Mouse (Mus musculus): ENCODE results near the gene Mrpl1. TPM values are rescaled to one million over a fixed set of nuclear protein-coding genes. Genes with fewer than 3 reads are reported as not detected.

The Mrpl1 gene
- 14.6 and 16.8 TPM in 2 replicates for polyA plus RNA-seq (2015; fragmentation: Nextera tagmentation; extraction: Ambion mirVana)

- peak within 1 kb of the TSS; percentile 58 for H3K4me3 ChIP-seq
- H3K27me3 ChIP-seq, result no peaks in the 10 kb centered on the region
- no peaks in the 10 kb centered on the region for H3K9me3 ChIP-seq
- H3K4me1 ChIP-seq (replicated peaks), result peaks cover 12% of the 10 kb centered on the region
- 2% methylated on average over 17 of the region's 17 CpGs for WGBS
- H3K36me3 ChIP-seq, result 0 out of 2 replicates have a peak, but pooled peaks cover 4% of the 10 kb centered on the region
- H3K9ac ChIP-seq, result peak within 1 kb of the TSS; percentile 59
- peak within 1 kb of the TSS; percentile 84 for H3K4me2 ChIP-seq
- peak within 1 kb of the TSS; percentile 79 for H3K27ac ChIP-seq (replicated peaks)
- peak; percentile 80 for ATAC-seq (ENCODE audit: low FRiP score, low read depth)
Observed at GRCm38 (mm10) chr5:96209459-96209858, at the start of gene Mrpl1. Mrpl1 (plus strand) TSS chr5:96209493.

- H3K27me3 ChIP-seq, result no peaks in the 10 kb centered on the region
- peak overlapping the region; percentile 59 for H3K4me2 ChIP-seq
- peaks cover 22% of the 10 kb centered on the region for H3K4me1 ChIP-seq (replicated peaks)
- H3K9ac ChIP-seq, result peak overlapping the region; percentile 78
- H3K36me3 ChIP-seq, result no peaks in the 10 kb centered on the region
- ATAC-seq (ENCODE audit: low FRiP score, low read depth), result no peak
- peak overlapping the region; percentile 85 for H3K4me3 ChIP-seq
- peak overlapping the region; percentile 99 for H3K27ac ChIP-seq (replicated peaks)
- H3K9me3 ChIP-seq, result no peaks in the 10 kb centered on the region
- WGBS, result under 1% methylated on average over 50 of the region's 50 CpGs
Observed at GRCm38 (mm10) chr5:96160467-96161262, 48.6 kb upstream of the Mrpl1 start.

GRCm38 (mm10) chr5:96161263-96161577 lies 48.1 kb upstream of the Mrpl1 start:
- Histone ChIP-seq H3K27ac (replicated peaks) (peak overlapping the region; percentile 99), H3K9me3 (no peaks in the 10 kb centered on the region), H3K36me3 (no peaks in the 10 kb centered on the region), H3K4me1 (replicated peaks) (peaks cover 22% of the 10 kb centered on the region), H3K4me3 (peak overlapping the region; percentile 85), H3K9ac (peak overlapping the region; percentile 78), H3K27me3 (no peaks in the 10 kb centered on the region), H3K4me2 (peak overlapping the region; percentile 59)
- ATAC-seq (ENCODE audit: low FRiP score, low read depth), result peak; percentile 21
- 1% methylated on average over 32 of the region's 45 CpGs for WGBS

- no peaks in the 10 kb centered on the region for H3K36me3 ChIP-seq
- H3K27ac ChIP-seq (replicated peaks), result peak overlapping the region; percentile 99
- no peaks in the 10 kb centered on the region for H3K9me3 ChIP-seq
- peaks cover 22% of the 10 kb centered on the region for H3K4me1 ChIP-seq (replicated peaks)
- H3K9ac ChIP-seq, result peak overlapping the region; percentile 78
- H3K4me2 ChIP-seq, result peak overlapping the region; percentile 59
- H3K4me3 ChIP-seq, result peak overlapping the region; percentile 85
- no peaks in the 10 kb centered on the region for H3K27me3 ChIP-seq
- 1% methylated on average over 82 of the region's 114 CpGs for WGBS
- peak; percentile 63 for ATAC-seq (ENCODE audit: low FRiP score, low read depth)
Observed at GRCm38 (mm10) chr5:96161578-96162398, 47.5 kb upstream of the Mrpl1 start.

GRCm38 (mm10) chr5:96162399-96163331 lies 46.6 kb upstream of the Mrpl1 start:
- H3K4me1 ChIP-seq (replicated peaks), result peaks cover 19% of the 10 kb centered on the region
- H3K27ac ChIP-seq (replicated peaks), result peak overlapping the region; percentile 99
- H3K9me3 ChIP-seq, result no peaks in the 10 kb centered on the region
- ATAC-seq (ENCODE audit: low FRiP score, low read depth), result peak; percentile 91
- H3K36me3 ChIP-seq, result no peaks in the 10 kb centered on the region
- WGBS, result under 1% methylated on average over 56 of the region's 56 CpGs
- peak overlapping the region; percentile 59 for H3K4me2 ChIP-seq
- H3K4me3 ChIP-seq, result peak overlapping the region; percentile 85
- H3K9ac ChIP-seq, result peak overlapping the region; percentile 78
- H3K27me3 ChIP-seq, result no peaks in the 10 kb centered on the region

GRCm38 (mm10) chr5:96163396-96164020 lies 45.8 kb upstream of the Mrpl1 start:
- Histone ChIP-seq H3K4me2 (peak overlapping the region; percentile 59), H3K27ac (replicated peaks) (peak overlapping the region; percentile 99), H3K4me3 (peak overlapping the region; percentile 85), H3K36me3 (no peaks in the 10 kb centered on the region), H3K4me1 (replicated peaks) (peaks cover 19% of the 10 kb centered on the region), H3K9ac (peak overlapping the region; percentile 78), H3K27me3 (no peaks in the 10 kb centered on the region), H3K9me3 (no peaks in the 10 kb centered on the region)
- 3% methylated on average over 1 of the region's 1 CpGs for WGBS
- no peak for ATAC-seq (ENCODE audit: low FRiP score, low read depth)

GRCm38 (mm10) chr5:96164021-96164411 lies 45.3 kb upstream of the Mrpl1 start, which contains the start of gene Cnot6l:
Cnot6l (minus strand) TSS chr5:96164171.
- Histone ChIP-seq H3K27ac (replicated peaks) (peak within 1 kb of the TSS; percentile 99), H3K9ac (peak within 1 kb of the TSS; percentile 78), H3K9me3 (no peaks in the 10 kb centered on the region), H3K4me2 (peak within 1 kb of the TSS; percentile 59), H3K4me3 (peak within 1 kb of the TSS; percentile 85), H3K36me3 (no peaks in the 10 kb centered on the region), H3K27me3 (no peaks in the 10 kb centered on the region), H3K4me1 (replicated peaks) (peaks cover 19% of the 10 kb centered on the region)
- ATAC-seq (ENCODE audit: low FRiP score, low read depth), result no peak
- WGBS, result 48% methylated on average over 5 of the region's 5 CpGs

GRCm38 (mm10) chr5:96166761-96167160 lies 42.5 kb upstream of the Mrpl1 start:
- H3K9me3 ChIP-seq, result no peaks in the 10 kb centered on the region
- WGBS, result 89% methylated on average over 2 of the region's 2 CpGs
- H3K4me3 ChIP-seq, result no peak overlapping the region
- no peaks in the 10 kb centered on the region for H3K27me3 ChIP-seq
- H3K36me3 ChIP-seq, result no peaks in the 10 kb centered on the region
- H3K9ac ChIP-seq, result no peak overlapping the region
- peaks cover 11% of the 10 kb centered on the region for H3K4me1 ChIP-seq (replicated peaks)
- H3K27ac ChIP-seq (replicated peaks), result no peak overlapping the region
- no peak for ATAC-seq (ENCODE audit: low FRiP score, low read depth)
- no peak overlapping the region for H3K4me2 ChIP-seq

- no peak overlapping the region for H3K9ac ChIP-seq
- no peak for ATAC-seq (ENCODE audit: low FRiP score, low read depth)
- 75% methylated on average over 3 of the region's 3 CpGs for WGBS
Observed at GRCm38 (mm10) chr5:96170443-96170842, 38.9 kb upstream of the Mrpl1 start.

GRCm38 (mm10) chr5:96171765-96172164 lies 37.5 kb upstream of the Mrpl1 start:
- no peak overlapping the region for H3K4me2 ChIP-seq
- ATAC-seq (ENCODE audit: low FRiP score, low read depth), result no peak
- no peaks in the 10 kb centered on the region for H3K9me3 ChIP-seq
- no peak overlapping the region for H3K27ac ChIP-seq (replicated peaks)
- no peak overlapping the region for H3K4me3 ChIP-seq
- no peaks in the 10 kb centered on the region for H3K4me1 ChIP-seq (replicated peaks)
- H3K27me3 ChIP-seq, result no peaks in the 10 kb centered on the region
- H3K36me3 ChIP-seq, result no peaks in the 10 kb centered on the region
- no peak overlapping the region for H3K9ac ChIP-seq
- WGBS, result 93% methylated on average over 4 of the region's 4 CpGs

More at GRCm38 (mm10) chr5:96170443-96170842, 38.9 kb upstream of the Mrpl1 start:
- Histone ChIP-seq H3K27ac (replicated peaks) (no peak overlapping the region), H3K4me1 (replicated peaks) (no peaks in the 10 kb centered on the region), H3K9me3 (no peaks in the 10 kb centered on the region), H3K36me3 (no peaks in the 10 kb centered on the region), H3K4me2 (no peak overlapping the region), H3K4me3 (no peak overlapping the region), H3K27me3 (no peaks in the 10 kb centered on the region)

- no peak overlapping the region for H3K9ac ChIP-seq
- no peak overlapping the region for H3K4me3 ChIP-seq
- ATAC-seq (ENCODE audit: low FRiP score, low read depth), result 0 out of 2 replicates have a peak, but pooled peaks have one; percentile 30
- H3K4me2 ChIP-seq, result no peak overlapping the region
- H3K36me3 ChIP-seq, result no peaks in the 10 kb centered on the region
- no peaks in the 10 kb centered on the region for H3K9me3 ChIP-seq
- H3K4me1 ChIP-seq (replicated peaks), result no peaks in the 10 kb centered on the region
- no peaks in the 10 kb centered on the region for H3K27me3 ChIP-seq
- WGBS, result 62% methylated on average over 9 of the region's 9 CpGs
- H3K27ac ChIP-seq (replicated peaks), result no peak overlapping the region
Observed at GRCm38 (mm10) chr5:96176121-96176520, 33.2 kb upstream of the Mrpl1 start.
